Mouse (Mus musculus): Measurements from ENCODE around the gene Gm20388.

The Gm20388 gene

DNA sequence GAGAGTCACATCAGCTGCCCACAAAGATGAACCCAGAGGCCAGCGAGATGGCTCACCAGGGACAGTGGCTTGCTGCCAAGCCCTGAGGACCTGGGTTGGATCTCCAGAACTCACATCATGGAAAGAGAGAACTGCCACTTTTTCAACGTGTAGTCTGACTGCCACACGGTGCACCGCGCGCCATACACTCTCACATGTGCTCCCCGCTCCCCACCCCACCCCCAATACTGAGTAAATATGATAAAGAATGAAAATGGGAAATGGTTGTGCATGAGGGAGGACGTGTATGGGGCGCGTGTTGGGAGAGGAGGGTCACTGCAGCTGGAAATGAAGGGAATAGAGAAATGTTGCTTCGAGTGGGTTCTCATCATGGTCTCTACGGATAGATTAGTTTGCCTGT lies 559.5 kb downstream of the Gm20388 start:
- no peak for DNase-seq (ENCODE audit: low spot score in 2 of 2)

DNA sequence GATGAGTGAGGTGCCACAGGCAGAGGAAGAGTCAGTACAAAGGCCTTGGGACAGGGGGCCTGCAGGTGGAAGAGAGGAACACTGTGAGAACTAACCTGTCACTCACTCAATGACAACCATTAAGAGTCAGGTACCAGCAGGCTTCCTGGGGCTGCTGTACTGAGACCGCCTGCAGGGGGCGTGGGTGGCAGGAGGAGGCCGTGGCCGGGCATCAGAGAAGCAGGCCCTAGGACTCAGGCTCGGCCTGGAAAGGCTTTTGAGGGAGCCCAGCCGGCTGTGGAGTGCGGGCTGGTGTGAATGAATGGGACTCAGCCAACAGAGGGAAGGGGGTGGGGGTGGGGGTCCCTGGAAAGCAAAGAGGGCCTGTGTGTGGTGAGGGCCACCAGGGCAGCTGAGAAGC lies 560.5 kb downstream of the Gm20388 start:
- no peak for DNase-seq (ENCODE audit: low spot score in 2 of 2)

DNA sequence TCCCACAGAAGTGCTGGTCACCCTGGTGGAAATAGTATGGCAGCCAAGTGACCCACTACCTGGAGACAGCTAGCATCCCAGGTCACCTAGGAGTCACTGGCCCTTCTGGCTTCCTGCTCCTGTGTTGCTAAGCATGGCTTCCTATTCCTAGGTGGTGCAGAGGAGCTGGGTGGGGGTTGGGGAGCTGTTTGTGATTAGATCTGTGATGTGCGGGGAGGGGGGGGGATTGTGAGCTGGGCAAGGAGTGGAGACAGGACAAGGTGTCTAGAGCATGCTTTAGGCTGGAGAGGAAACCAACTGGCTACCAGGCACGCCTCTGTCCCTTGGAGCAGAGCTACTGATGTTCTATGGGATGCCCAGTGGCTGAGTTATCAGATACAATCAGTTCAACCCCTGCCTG lies 561.1 kb downstream of the Gm20388 start:
- DNase-seq (ENCODE audit: low spot score in 2 of 2), result no peak

- no peak for DNase-seq (ENCODE audit: low spot score in 2 of 2)
Observed at GRCm38 (mm10) chr8:120472230-120472629, 561.6 kb downstream of the Gm20388 start.

GRCm38 (mm10) chr8:120473729-120474364 lies 563.2 kb downstream of the Gm20388 start:
- no peak for DNase-seq (ENCODE audit: low spot score in 2 of 2)

DNA sequence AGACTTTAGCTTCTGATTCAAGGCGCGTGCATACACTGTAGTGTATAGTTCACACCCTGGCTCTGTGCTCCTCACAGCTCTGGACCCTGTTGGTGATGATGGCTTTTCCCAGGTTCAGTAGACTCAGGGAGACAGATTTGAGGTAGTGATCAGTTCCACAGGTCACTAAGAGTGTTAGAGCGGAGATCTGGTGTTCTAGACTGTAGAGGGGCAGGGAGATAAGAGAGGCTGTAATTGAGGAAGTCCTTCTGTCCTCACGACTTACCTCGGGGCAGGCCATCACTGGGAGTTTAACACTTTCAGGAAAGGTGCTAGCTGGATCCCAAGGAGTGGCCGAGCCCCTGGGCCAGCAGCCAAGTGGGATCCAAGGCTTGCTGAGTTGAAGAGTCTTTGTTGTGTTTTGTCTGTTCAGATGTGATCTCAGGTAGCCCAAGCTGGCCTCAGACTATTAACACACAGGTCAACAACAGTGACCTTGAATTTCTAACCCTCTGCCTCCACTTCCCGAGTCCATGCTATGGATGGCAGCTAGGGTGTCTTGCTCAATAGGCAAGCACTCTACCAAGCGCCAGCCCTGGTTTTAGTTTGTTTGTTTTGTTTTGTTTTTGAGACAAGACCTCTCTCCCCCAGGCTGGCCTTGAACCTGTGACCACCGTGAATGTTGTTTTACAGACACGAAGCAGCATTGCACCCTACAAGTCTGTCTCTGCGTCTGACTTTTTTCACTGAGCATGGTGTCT lies 564.0 kb downstream of the Gm20388 start:
- no peak for DNase-seq (ENCODE audit: low spot score in 2 of 2)

GRCm38 (mm10) chr8:120475462-120476201 lies 565.0 kb downstream of the Gm20388 start:
- DNase-seq (ENCODE audit: low spot score in 2 of 2), result no peak

- no peak for DNase-seq (ENCODE audit: low spot score in 2 of 2)
Observed at GRCm38 (mm10) chr8:120476711-120477575, 566.3 kb downstream of the Gm20388 start.

DNA sequence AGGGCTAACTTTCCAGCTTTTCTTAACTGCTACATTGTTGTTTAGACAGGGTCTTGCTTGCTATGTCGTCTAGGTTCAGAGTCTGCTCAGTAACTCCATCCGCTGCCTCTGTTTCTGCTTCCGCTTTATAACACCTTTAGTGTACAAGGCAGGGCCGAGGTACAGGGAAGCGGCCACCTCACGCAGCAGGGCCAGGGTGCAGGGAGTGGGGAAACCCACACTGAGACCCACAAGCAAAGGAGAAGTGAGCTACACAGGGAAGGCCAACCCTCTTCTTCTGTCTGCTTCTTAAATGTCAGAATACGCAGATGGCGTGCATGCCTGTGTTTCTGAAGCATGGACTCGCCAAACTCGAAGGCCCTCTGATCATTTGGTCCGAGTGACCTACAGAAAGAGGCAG lies 568.1 kb downstream of the Gm20388 start:
- no peak for DNase-seq (ENCODE audit: low spot score in 2 of 2)

DNA sequence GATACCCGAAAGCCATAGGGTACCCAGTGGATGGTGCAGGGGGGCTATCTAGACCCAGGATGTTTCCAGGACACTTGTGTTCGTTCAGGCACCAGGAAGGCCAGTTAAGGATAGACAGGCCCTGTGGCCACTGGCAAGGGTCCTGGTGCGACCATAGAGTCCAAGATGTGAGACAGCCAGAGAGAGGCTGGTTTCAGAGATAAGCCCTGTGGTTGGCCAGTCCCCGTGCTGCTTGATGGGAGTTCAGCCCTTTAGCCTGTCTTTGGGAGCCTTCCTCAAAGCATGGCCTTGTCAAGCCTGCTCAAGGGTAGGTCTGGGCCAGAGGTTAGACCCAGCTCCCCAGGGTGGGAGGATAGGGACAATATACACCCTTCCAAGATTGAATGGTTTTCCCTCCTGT lies 569.0 kb downstream of the Gm20388 start:
- no peak for DNase-seq (ENCODE audit: low spot score in 2 of 2)

DNA sequence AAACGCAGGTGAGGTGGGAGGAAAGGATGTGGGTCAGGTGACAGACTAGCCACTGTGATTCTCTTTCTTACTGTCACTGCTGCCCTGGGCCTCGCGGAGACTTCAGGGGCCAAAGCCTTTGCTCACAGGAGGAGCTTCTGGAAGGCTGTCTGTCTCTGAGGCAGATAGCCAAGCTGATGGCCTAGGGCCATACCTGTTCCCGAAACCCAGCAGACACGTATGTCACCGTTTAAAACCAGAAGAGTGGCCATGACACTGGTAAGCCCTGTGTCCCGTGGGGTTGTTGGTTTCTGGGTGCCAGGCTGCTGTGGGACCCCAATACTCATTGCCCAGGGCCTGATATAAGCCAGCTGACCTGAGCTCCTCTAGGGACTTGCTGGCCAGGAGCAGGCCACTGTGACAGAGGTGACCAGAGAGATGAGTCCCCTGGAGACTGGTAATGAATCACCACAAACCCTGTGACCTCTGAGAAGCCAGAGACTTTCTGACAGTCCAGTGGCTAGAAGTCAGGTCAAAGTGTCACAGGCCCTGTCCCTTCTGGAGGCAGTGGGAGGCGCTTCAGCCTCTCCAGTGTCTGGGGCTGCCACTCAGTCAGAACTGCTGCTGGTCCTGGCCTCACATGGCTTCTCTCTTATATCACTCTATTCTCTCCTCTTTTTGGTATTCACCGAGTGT lies 571.5 kb downstream of the Gm20388 start:
- no peak for DNase-seq (ENCODE audit: low spot score in 2 of 2)

- DNase-seq (ENCODE audit: low spot score in 2 of 2), result peak in 1 of 2 experiments; percentile 27
Observed at GRCm38 (mm10) chr8:120484460-120484859, 573.8 kb downstream of the Gm20388 start.

GRCm38 (mm10) chr8:120485116-120485515 lies 574.5 kb downstream of the Gm20388 start:
- no peak for DNase-seq (ENCODE audit: low spot score in 2 of 2)

DNA sequence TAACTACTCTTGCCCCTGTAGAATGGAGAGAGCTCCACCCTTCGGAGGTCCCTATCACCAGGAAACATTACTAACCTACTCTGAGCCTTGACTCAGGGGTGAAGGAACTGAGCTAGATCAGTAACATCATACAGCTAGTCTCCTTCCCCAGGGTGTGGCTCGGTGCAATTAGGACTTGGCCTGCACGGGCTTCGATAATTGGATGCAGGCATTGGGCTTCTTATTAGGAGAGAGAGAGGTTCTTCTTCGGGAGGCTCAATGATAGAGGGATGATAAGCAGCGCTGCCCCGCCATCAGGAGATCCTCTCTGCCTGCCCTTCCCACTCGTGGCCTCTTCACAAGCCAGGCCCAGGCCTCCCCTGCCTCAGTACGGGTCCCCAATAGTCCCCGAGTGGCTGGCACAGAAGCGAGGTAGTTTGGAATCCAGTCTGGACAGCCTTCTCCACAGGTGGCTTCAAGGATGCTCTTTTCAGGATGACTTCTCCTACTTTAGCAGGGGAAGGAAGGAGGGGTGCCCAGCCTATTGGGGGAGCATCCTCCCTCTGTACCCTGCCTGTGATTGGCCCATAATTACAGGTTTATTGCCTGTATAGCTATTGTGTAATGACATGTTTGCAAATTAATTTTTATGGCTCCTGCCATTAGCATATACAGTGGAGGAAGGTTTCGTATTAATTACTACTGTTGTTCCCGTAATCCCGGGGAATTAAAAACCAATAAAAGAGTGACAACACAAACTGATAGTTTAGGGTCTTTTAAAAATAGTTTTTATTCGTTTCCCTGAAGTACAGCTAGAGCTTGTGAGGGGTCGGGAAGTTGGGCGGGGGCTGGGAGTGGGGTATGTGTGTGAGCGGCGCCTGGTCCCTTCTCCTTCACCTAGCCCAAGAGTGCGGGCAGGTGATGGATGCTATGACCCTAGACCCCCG lies 575.2 kb downstream of the Gm20388 start:
- DNase-seq (ENCODE audit: low spot score in 2 of 2), result no peak

DNA sequence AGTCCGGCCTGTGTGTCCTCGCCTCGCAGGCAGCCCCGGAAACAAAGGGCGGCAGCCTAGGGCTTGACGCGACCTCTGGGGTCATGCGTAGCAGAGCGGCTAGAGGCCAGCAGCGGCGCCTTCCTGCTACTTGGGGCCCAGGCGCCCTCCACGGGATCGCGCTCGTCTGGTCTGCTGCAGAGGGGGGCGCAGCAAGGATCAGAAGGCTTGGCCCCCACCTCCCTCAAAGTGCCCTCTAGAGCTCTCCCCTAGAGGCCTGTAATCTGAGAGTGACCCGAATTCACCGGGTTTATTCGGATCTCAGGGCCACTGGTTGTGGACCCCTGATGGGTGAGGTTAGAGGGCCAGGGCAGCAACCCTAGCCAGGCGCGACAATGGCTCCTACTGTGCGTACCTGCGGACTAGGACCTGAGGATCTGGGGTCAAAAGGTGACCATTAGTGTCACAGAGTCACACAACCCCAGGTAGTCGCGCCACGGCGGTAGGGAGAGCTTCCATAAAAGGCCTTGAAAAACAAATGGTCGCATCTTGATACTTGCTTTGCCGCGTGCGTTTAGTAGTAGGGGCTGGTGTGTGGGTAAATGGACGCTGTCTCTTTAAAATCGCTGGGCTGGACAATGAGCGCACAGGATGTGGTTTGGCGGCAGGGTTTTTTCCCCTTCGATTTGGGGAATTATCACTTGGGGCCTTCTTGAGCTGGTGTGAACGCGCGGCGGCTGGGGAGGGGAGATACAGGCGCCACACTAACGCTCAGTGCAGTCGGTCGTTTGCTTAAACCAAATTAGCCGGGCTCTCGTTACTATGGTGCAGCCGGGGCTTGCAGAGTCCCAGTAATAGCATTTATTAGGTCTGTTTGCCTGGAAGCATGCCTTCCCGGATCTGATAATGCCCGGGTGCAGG lies 576.1 kb downstream of the Gm20388 start:
- DNase-seq (ENCODE audit: low spot score in 2 of 2), result peak; percentile 28 to 52

DNA sequence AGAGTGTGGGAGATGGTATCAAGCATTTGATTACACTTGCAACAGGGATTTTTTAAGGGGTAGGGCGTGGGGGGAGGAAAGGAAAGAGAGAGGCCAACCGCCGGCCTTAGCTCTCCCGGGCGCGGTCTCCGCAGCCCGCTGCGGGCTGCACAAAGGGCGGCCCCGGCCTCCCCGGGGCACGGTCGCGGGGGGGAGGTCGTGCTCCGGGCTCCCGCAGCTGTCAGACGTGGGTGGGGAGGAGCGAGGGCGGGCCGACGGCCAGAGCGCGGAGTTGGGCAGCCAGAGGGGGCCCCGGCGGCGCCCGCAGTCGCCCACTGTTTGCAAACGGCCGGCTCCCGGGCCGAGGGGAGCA lies 576.7 kb downstream of the Gm20388 start:
- no peak for DNase-seq (ENCODE audit: low spot score in 2 of 2)

DNA sequence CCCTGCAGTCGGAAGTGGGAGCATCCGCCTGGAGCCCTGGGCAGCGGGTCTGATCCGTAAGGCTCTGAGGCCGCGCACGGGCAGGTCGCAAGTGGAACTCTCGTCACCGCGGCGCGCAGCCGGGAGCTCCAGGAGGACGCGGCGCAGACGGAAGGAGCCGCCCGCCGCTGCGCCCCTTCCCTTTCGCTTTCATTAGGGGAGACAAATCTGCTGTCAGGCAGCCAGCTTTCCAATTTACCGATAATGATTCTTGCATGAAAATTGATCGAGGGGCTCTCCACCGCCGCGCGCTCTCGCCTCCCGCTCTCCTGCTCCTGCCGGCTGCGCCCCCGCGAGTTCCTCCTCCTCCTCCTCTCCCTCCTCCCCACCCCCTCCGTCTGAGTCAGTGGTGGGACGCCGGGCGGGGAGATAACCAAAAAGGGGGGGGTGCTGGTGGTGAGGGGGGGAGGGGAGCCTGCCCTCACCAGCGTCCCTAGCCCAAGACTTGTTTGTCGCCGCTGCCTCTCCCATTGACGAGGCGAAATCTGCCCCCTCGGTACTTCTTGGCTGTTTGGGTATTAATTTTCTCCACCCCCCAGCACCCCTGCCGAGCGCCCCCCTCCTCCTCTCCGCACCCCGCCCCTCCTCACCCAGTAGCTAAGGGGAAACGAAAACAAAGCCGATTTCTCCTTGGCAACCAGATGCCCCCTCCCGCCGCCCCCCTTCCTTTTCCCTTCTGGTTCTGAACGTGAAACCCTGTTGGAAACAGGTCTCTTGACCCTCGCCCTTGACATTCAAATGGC lies 577.3 kb downstream of the Gm20388 start:
- DNase-seq (ENCODE audit: low spot score in 2 of 2), result peak; percentile 52 to 58

DNA sequence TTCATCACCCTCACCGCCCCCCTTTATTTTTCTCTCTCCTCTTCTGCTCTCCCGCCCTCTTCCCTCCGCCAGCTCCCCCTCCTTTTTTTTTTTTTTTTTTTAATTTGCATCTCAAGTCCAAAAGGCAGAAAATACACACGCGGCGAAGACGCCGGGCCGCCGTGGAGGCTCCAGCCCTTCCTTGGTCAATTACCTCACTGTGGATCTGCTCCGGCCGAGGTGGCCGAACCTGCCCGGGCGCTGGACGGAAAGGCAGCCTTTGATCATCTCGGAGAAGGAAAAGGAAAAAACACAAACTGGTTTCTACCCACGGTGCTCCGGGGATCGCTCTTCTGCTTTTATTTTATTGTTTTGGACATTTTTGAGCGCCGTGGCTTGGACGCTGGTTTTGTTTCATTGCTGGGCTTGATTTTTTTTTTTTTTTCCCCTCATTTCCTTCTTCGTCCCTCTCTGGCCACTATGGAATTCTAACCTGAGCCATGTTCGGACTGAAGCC lies 578.0 kb downstream of the Gm20388 start:
- no peak for DNase-seq (ENCODE audit: low spot score in 2 of 2)

Data from frontal cortex, postnatal 25 days (tissue).